Mouse (Mus musculus) kidney, embryonic 14.5 days (tissue): Measurements from ENCODE around the gene Ncor2. TPM values are rescaled to one million over a fixed set of nuclear protein-coding genes. Genes with fewer than 3 reads are reported as not detected.

Source experiments
- ATAC-seq: fragments of 200-750 bp; cut with Nextera tagmentation; 2 replicates; pipeline ENCODE4 v1.8.0; 2017; ENCODE audit warnings: moderate number of reproducible peaks, mild to moderate bottlenecking, moderate TSS enrichment, moderate library complexity; ENCODE audit not compliant: low FRiP score, low TSS enrichment
- H3K27ac ChIP-seq: fragments of 300-500 bp; sonication (generic); 2 replicates; pipeline ENCODE4 v1.5.1; 2014; ENCODE audit warnings: low read depth, mild to moderate bottlenecking, low read length, moderate library complexity, mixed read lengths
- H3K27me3 ChIP-seq: fragments of 300-500 bp; sonication (generic); 2 replicates; pipeline ENCODE4 v1.6.1; 2014; ENCODE audit warnings: mild to moderate bottlenecking, low read length; ENCODE audit not compliant: control insufficient read depth, insufficient read depth
- H3K36me3 ChIP-seq: fragments of 300-500 bp; sonication (generic); 2 replicates; pipeline ENCODE4 v1.6.1; 2014; ENCODE audit warnings: low read length, mixed read lengths; ENCODE audit not compliant: control insufficient read depth, insufficient read depth
- H3K4me1 ChIP-seq: fragments of 300-500 bp; sonication (generic); 2 replicates; pipeline ENCODE4 v1.6.1; 2014; ENCODE audit warnings: low read length, mixed read lengths; ENCODE audit not compliant: control insufficient read depth, insufficient read depth
- H3K4me2 ChIP-seq: fragments of 300-500 bp; sonication (generic); replicated peaks from 2 replicates; pipeline ENCODE4 v1.6.1; 2014; ENCODE audit warnings: low read depth, mild to moderate bottlenecking, low read length
- H3K4me3 ChIP-seq: fragments of 300-500 bp; sonication (generic); 2 replicates; pipeline ENCODE4 v1.5.1; 2014; ENCODE audit warnings: mild to moderate bottlenecking, low read length
- H3K9ac ChIP-seq: fragments of 300-500 bp; sonication (generic); 2 replicates; pipeline ENCODE4 v1.6.1; 2014; ENCODE audit warnings: low read depth, mild to moderate bottlenecking, low read length, moderate library complexity
- H3K9me3 ChIP-seq: fragments of 300-500 bp; sonication (generic); 2 replicates; pipeline ENCODE4 v1.6.1; 2016; ENCODE audit warnings: low read length; ENCODE audit not compliant: control insufficient read depth
- WGBS: fragments of 180-500 bp; shearing (Covaris S2); extraction: QIAGEN DNeasy Blood & Tissue Kit; methylation state at CpG from one replicate; pipeline ENCODE4 v1.1.7; 2014; 5-methylcytosine and 5-hydroxymethylcytosine counted together
- polyA plus RNA-seq: library from polyadenylated mRNA; unstranded; fragments of >200 nt; fragmentation: Nextera tagmentation; extraction: Ambion mirVana; gene quantifications from 2 replicates; pipeline ENCODE4 v1.2.1, GENCODE M21; 2014

The Ncor2 gene
- polyA plus RNA-seq, 1 experiment from 2014 or later, result 34.6 TPM

DNA sequence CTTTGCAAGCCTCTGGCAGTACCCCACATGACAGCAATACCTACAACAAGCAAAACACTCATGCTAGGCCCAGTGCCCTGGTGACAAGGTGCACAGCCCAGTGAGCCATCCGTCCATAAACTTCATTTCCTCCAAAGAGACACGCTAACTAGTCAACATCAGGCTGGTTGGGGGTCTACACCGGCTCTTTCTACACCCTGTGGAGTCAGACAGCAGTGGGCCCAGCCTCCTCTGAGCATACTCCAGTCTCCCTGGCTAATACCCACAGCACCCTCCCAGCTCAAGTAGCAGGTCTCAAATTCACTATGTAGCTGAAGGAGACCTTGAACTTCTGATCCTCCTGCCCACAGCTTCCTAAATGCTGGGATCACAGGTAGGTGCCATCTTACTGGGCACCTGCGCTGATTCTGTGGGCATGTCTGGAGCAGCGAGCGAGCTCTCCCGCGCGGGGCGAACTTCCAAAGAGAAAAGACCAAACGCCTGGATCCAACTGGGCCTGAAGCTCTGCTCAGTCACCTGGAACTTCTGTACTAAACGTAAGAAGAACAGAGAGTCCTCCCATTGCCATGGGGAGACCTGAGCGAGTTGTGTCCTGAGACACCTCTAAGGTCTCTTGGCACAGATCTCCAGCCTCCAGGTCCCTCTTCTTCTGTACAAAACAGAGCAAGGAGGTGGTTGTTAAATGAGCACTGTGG is 46.3 kb downstream of the Ncor2 start:
- H3K4me2 ChIP-seq, result no peak overlapping the region
- no peaks in the 10 kb centered on the region for H3K27me3 ChIP-seq
- H3K4me1 ChIP-seq, result peaks cover 83% of the 10 kb centered on the region
- no peak overlapping the region for H3K27ac ChIP-seq
- no peak overlapping the region for H3K4me3 ChIP-seq
- whole genome bisulfite sequencing, result 86% methylated on average over 13 of the region's 13 CpGs
- H3K36me3 ChIP-seq, result no peaks in the 10 kb centered on the region
- no peak for ATAC-seq
- H3K9ac ChIP-seq, result 0 out of 2 replicates have a peak overlapping the region, but pooled peaks have one; percentile 31
- no peaks in the 10 kb centered on the region for H3K9me3 ChIP-seq

DNA sequence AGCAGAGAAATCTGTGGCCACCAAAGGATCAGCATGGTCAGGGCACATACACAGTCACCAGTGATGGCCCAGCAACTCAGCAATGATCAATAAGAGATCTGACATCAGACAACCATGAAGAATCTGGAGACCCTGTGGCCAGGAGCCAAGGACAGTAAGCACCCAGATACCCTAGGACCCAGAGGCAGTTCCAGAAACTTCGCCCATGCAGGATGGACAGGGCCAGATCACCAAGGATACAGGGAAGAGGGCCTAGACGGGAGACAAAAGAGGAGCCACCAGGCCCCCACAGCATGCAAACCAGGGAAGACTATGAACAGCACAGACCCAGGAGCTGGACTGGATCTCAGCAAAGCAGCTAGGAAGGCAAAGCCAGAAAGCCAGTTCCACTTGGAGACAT is 47.0 kb downstream of the Ncor2 start:
- Histone ChIP-seq H3K4me3 (no peak overlapping the region), H3K4me2 (no peak overlapping the region), H3K27me3 (no peaks in the 10 kb centered on the region), H3K36me3 (no peaks in the 10 kb centered on the region), H3K9ac (peak overlapping the region; percentile 31; the same call in 1 of the 2 replicates), H3K4me1 (peaks cover 77% of the 10 kb centered on the region), H3K9me3 (no peaks in the 10 kb centered on the region), H3K27ac (no peak overlapping the region)
- ATAC-seq, result no peak
- 81% methylated on average over 2 of the region's 2 CpGs for WGBS

DNA sequence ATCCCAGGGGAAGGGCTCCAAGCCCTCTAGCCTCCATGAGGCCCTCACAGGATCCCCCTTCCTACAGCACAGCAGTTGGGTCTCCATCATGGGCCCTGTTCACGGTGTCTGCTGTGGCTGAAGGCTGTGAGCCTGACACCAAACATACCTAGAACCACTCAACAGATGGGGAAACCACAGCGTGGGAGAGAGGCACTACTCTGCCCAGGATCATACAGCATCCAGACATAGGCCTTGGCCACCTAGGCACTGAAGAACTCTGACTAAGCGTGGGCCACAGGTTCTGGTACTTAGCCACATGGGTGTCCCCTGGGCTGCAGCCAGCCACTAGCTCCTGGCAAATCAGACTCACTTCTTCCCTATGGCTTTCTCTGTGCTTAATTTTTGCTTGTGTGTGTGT is 48.6 kb downstream of the Ncor2 start:
- Histone ChIP-seq H3K4me3 (no peak overlapping the region), H3K27me3 (no peaks in the 10 kb centered on the region), H3K4me1 (peaks cover 69% of the 10 kb centered on the region), H3K9me3 (no peaks in the 10 kb centered on the region), H3K4me2 (no peak overlapping the region), H3K27ac (no peak overlapping the region), H3K36me3 (no peaks in the 10 kb centered on the region), H3K9ac (no peak overlapping the region)
- 84% methylated on average over 3 of the region's 3 CpGs for WGBS
- no peak for ATAC-seq

DNA sequence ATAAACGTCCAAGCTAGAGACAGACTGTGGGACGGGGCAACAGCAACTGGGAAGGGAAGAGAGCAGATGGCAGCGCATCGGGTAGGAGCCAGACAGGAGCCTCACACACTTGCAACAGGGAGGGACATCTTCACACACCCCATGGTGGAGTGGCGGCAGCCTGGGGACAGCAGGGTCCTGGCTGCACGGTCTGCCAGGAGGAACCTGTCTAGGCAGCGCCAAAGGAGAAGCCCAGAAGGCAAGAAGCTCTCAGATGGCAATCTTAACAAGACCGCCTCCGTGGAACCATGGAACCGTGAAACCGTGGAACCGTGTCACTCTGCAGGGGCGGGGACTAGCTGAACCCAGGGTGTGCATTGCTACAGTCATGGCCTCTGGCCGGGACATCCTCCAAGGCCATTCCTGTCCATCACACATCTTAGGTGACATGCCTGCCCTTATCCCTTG is 50.1 kb downstream of the Ncor2 start:
- Histone ChIP-seq H3K4me3 (no peak overlapping the region), H3K4me2 (no peak overlapping the region), H3K27ac (no peak overlapping the region), H3K36me3 (peaks cover 9% of the 10 kb centered on the region; the same call in 1 of the 2 replicates), H3K27me3 (no peaks in the 10 kb centered on the region), H3K4me1 (peaks cover 60% of the 10 kb centered on the region), H3K9me3 (no peaks in the 10 kb centered on the region), H3K9ac (no peak overlapping the region)
- no peak for ATAC-seq
- WGBS, result 35% methylated on average over 14 of the region's 14 CpGs

DNA sequence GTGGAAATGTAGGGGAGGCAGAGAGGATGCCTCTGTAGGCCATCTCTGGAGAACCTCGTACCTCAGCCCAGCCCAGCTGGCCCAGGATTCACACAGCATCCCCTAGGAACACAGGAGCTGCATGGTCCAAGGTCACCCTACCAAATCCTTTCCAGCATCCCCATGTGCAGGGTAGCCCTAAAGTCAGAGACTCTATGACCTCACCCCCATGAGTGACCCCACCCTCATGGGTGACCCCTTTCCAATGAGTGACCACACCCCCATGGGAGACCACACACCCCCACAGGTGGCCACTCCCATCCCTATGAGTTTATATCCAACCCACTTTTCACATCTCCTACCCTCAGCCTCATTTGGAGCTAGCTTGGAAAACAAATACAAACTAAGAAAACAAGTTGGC is 51.1 kb downstream of the Ncor2 start:
- Histone ChIP-seq H3K27ac (no peak overlapping the region), H3K36me3 (peaks cover 12% of the 10 kb centered on the region; the same call in 1 of the 2 replicates), H3K4me1 (peaks cover 62% of the 10 kb centered on the region), H3K9ac (no peak overlapping the region), H3K4me3 (no peak overlapping the region), H3K4me2 (no peak overlapping the region), H3K27me3 (no peaks in the 10 kb centered on the region), H3K9me3 (no peaks in the 10 kb centered on the region)
- no peak for ATAC-seq
- WGBS, result 95% methylated on average over 1 of the region's 1 CpGs

DNA sequence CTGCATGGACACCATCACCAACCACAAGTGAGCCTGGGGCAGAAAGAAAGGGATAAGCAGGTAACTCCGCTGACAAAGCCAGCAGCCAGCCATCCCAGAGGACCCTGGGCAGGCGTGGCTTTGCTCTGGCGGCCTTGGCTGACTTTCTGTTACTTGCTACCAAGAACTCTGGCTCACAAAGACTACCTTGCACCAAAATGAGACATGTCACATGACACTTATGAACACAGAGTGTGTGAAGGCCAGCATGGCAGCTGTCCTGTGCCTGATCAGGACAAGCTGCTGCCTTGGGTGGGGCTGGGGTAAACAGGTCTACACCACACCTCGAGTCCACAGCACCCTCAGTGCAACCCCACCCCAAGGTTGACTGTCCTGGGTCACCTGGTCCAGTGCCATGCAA is 51.6 kb downstream of the Ncor2 start:
- Histone ChIP-seq H3K9me3 (no peaks in the 10 kb centered on the region), H3K4me3 (no peak overlapping the region), H3K27ac (no peak overlapping the region), H3K4me1 (peaks cover 59% of the 10 kb centered on the region), H3K36me3 (peaks cover 16% of the 10 kb centered on the region; the same call in 1 of the 2 replicates), H3K27me3 (no peaks in the 10 kb centered on the region), H3K4me2 (no peak overlapping the region), H3K9ac (no peak overlapping the region)
- WGBS, result 88% methylated on average over 4 of the region's 4 CpGs
- ATAC-seq, result no peak

DNA sequence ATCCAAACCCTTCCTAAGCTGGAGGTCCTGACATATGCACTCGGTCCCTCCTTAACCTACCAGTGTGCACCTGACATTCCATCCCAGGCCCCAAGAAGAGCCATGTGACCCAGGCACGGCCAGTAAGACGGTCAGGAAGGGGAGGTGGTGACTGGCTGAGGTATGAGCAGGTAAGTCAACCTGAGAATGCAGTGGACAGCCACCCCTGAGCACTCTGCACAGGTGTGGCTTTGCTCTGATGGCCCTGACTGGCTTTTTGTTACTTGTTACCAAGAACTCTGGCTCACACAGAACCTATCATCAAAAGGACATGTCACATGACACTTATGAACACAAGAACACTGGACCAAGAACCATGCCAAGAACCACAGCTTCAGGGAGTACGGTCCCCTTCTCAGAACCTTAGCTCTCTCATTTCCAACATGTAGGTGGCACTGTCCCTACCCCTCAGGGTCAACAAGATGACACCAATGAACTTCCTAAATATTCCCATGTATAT is 53.0 kb downstream of the Ncor2 start:
- ATAC-seq, result no peak
- Histone ChIP-seq H3K36me3 (peaks cover 24% of the 10 kb centered on the region; the same call in 1 of the 2 replicates), H3K4me1 (peaks cover 55% of the 10 kb centered on the region), H3K27ac (no peak overlapping the region), H3K27me3 (no peaks in the 10 kb centered on the region), H3K9me3 (no peaks in the 10 kb centered on the region), H3K4me2 (no peak overlapping the region), H3K9ac (no peak overlapping the region), H3K4me3 (no peak overlapping the region)
- WGBS, result 58% methylated on average over 4 of the region's 4 CpGs

DNA sequence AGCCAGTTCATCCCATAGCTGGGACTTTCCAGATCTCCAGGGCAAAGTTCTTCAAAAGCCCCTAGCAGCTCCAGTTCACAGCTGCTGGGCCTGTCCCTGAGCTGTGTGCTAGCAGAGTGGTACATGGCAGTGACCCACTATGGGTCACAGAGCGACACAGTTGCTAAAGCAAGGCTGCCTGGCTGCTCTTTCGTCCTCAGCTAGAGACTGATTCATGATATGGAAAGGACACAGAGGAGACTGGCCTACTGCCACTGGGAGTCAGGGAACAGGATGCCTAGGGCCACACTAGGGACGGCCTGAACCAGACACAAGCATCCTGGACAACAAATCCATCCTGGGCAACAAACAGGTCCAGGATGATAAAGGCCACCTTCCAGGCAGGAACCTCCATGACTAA is 53.8 kb downstream of the Ncor2 start:
- ATAC-seq, result no peak
- Histone ChIP-seq H3K9ac (no peak overlapping the region), H3K27ac (no peak overlapping the region), H3K4me2 (no peak overlapping the region), H3K9me3 (no peaks in the 10 kb centered on the region), H3K4me3 (no peak overlapping the region), H3K27me3 (no peaks in the 10 kb centered on the region), H3K4me1 (peaks cover 54% of the 10 kb centered on the region), H3K36me3 (peaks cover 24% of the 10 kb centered on the region; the same call in 1 of the 2 replicates)
- WGBS, result 68% methylated on average over 3 of the region's 3 CpGs

DNA sequence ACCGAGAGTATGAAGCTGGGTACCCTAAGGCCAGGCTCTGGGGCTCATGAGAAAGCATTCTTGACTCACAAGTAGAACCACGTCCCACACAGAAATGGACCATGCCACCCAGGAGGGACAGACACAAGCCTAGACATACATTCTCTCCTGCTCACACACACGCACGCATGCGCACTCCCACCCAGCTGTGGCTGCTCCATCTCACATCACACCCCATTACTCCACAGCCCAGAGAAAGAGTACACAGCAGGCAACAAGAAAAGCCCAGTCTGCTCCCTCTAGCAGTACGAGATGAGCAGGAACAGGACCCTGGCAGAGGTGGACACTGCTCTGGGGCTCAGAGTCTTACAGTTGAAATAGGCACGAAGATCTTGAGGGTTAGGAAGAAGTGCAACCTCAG is 55.0 kb downstream of the Ncor2 start:
- Histone ChIP-seq H3K36me3 (peaks cover 29% of the 10 kb centered on the region), H3K4me3 (no peak overlapping the region), H3K9me3 (no peaks in the 10 kb centered on the region), H3K27me3 (no peaks in the 10 kb centered on the region), H3K4me1 (peaks cover 50% of the 10 kb centered on the region), H3K4me2 (no peak overlapping the region), H3K27ac (no peak overlapping the region), H3K9ac (0 out of 2 replicates have a peak overlapping the region, but pooled peaks have one; percentile 7)
- 89% methylated on average over 7 of the region's 7 CpGs for WGBS
- no peak for ATAC-seq
